Mouse (Mus musculus) kidney, postnatal 0 days (tissue): ENCODE data around the gene Gpr135. TPM values are rescaled to one million over a fixed set of nuclear protein-coding genes. Genes with fewer than 3 reads are reported as not detected.

Source experiments
- ATAC-seq: fragments of 200-750 bp; cut with Nextera tagmentation; replicated peaks from 2 replicates; pipeline ENCODE4 v1.8.0; 2017; ENCODE audit warnings: low read depth, moderate number of reproducible peaks, moderate TSS enrichment, moderate library complexity; ENCODE audit not compliant: low FRiP score
- DNase-seq: peaks from one replicate; pipeline ENCODE4 v3.0.0-alpha.2; 2016; ENCODE audit warnings: low spot score
- H3K27ac ChIP-seq: fragments of 300-500 bp; sonication (generic); 2 replicates; pipeline ENCODE4 v1.5.1; 2014; ENCODE audit warnings: mild to moderate bottlenecking
- H3K27me3 ChIP-seq: fragments of 300-500 bp; sonication (generic); 2 replicates; pipeline ENCODE4 v1.6.1; 2014; ENCODE audit warnings: low read length, mixed read lengths; ENCODE audit not compliant: insufficient read depth
- H3K36me3 ChIP-seq: fragments of 300-500 bp; sonication (generic); 2 replicates; pipeline ENCODE4 v1.6.1; 2014; ENCODE audit warnings: low read length, mixed read lengths; ENCODE audit not compliant: insufficient read depth
- H3K4me1 ChIP-seq: fragments of 300-500 bp; sonication (generic); replicated peaks from 2 replicates; pipeline ENCODE4 v1.6.1; 2014; ENCODE audit warnings: antibody characterized with exemption, low read length, mixed read lengths; ENCODE audit not compliant: insufficient read depth
- H3K4me2 ChIP-seq: fragments of 300-500 bp; sonication (generic); 2 replicates; pipeline ENCODE4 v1.6.1; 2014; ENCODE audit warnings: mild to moderate bottlenecking, low read length, moderate library complexity, mixed read lengths
- H3K4me3 ChIP-seq: fragments of 300-500 bp; sonication (generic); replicated peaks from 2 replicates; pipeline ENCODE4 v1.5.1; 2014; ENCODE audit warnings: low read depth, low read length
- H3K9ac ChIP-seq: fragments of 300-500 bp; sonication (generic); 2 replicates; pipeline ENCODE4 v1.6.1; 2014; ENCODE audit warnings: low read depth, low read length
- H3K9me3 ChIP-seq: fragments of 300-500 bp; sonication (generic); replicated peaks from 2 replicates; pipeline ENCODE4 v1.6.1; 2016; ENCODE audit warnings: low read length, inconsistent platforms, mixed read lengths
- CTCF ChIP-seq: IDR thresholded peaks from 2 replicates; pipeline ENCODE4 v1.5.1; 2016; ENCODE audit warnings: antibody characterized with exemption, low read depth, mild to moderate bottlenecking, moderate library complexity
- WGBS: fragments of 180-500 bp; shearing (Covaris S2); extraction: QIAGEN DNeasy Blood & Tissue Kit; methylation state at CpG from one replicate; pipeline ENCODE4 v1.1.7; 2014; 5-methylcytosine and 5-hydroxymethylcytosine counted together
- polyA plus RNA-seq: library from polyadenylated mRNA; unstranded; fragments of >200 nt; fragmentation: Nextera tagmentation; extraction: Ambion mirVana; gene quantifications from 2 replicates; pipeline ENCODE4 v1.2.1, GENCODE M21; 2015

The Gpr135 gene
- polyA plus RNA-seq, 1 experiment from 2014 or later: 2.3 TPM

DNA sequence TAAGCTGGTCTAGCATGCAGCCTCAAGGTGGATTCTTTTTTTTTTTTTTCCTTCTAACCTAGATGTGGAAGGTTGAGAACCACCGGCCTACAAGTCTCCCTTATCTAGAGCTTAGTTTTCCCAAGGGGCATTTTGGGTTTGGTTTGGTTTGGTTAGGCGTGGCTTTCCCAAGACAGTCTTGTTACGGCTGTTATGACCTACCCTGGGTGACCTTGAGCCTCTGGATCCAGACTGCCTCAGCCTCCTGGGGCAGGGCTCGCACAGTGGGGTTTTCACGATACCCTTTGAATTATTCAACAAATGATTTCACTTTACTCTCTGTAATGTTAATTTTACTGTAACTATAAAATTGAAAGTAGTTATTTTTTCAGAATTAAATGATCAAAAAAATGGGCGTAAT lies 31.9 kb upstream of the Gpr135 start:
- Histone ChIP-seq H3K36me3 (peaks cover 7% of the 10 kb centered on the region; the same call in 1 of the 2 replicates), H3K27ac (no peak overlapping the region), H3K4me3 (no peak overlapping the region), H3K9ac (no peak overlapping the region), H3K9me3 (no peaks in the 10 kb centered on the region), H3K27me3 (no peaks in the 10 kb centered on the region), H3K4me1 (no peaks in the 10 kb centered on the region), H3K4me2 (no peak overlapping the region)
- no peak for TF ChIP-seq CTCF
- WGBS: 83% methylated on average over 6 of the region's 6 CpGs
- ATAC-seq (no peak), DNase-seq (no peak)

DNA sequence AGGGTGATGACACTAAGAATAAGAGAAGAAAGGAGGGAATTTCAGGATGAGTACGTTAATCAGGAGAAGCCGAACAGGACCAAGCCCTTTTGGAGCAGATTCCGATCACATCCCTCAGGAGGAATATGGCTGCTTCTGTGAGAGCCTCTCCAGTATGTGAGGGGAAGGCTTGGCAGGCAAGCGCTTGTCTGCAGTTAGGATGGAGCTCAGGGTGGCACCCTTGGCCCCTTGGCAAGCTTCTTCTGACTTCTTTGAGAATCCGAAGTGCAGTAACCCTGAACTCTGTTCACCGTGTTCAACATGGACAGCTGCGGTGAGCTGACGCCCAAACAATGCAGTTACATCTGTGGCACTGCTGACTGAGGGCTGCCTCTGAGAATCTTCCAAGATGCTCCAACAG lies 26.0 kb upstream of the Gpr135 start:
- Histone ChIP-seq H3K9ac (no peak overlapping the region), H3K4me2 (no peak overlapping the region), H3K27ac (no peak overlapping the region), H3K27me3 (no peaks in the 10 kb centered on the region), H3K4me3 (no peak overlapping the region), H3K9me3 (no peaks in the 10 kb centered on the region), H3K4me1 (no peaks in the 10 kb centered on the region), H3K36me3 (peaks cover 47% of the 10 kb centered on the region)
- ATAC-seq (no peak), DNase-seq (no peak)
- WGBS: 96% methylated on average over 8 of the region's 8 CpGs
- no peak for TF ChIP-seq CTCF

DNA sequence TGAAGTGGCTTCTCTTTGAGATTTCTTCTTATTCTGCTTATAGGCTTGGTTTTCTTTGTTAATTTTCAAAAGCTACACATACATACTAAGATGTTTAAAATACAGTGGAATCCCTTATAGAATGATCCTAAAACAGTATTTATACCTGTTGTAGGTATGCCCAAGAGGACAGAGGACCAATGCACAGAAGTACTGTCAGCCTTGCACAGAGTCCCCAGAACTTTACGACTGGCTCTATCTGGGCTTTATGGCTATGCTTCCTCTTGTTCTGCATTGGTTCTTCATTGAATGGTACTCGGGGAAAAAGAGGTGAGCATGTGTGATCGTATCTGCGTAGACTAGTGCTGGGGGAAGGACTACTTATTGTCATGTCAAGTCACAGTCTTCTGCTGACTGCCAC lies 18.9 kb upstream of the Gpr135 start:
- no peak for DNase-seq
- no peak overlapping the region for H3K4me2 ChIP-seq
- no peak for TF ChIP-seq CTCF
- H3K9ac ChIP-seq: no peak overlapping the region
- H3K36me3 ChIP-seq: peaks cover 22% of the 10 kb centered on the region
- 88% methylated on average over 4 of the region's 4 CpGs for WGBS
- no peaks in the 10 kb centered on the region for H3K27me3 ChIP-seq
- 0 out of 2 replicates have a peak, but pooled peaks cover 3% of the 10 kb centered on the region for H3K4me1 ChIP-seq
- no peak overlapping the region for H3K4me3 ChIP-seq
- H3K9me3 ChIP-seq: no peaks in the 10 kb centered on the region
- no peak for ATAC-seq
- no peak overlapping the region for H3K27ac ChIP-seq

DNA sequence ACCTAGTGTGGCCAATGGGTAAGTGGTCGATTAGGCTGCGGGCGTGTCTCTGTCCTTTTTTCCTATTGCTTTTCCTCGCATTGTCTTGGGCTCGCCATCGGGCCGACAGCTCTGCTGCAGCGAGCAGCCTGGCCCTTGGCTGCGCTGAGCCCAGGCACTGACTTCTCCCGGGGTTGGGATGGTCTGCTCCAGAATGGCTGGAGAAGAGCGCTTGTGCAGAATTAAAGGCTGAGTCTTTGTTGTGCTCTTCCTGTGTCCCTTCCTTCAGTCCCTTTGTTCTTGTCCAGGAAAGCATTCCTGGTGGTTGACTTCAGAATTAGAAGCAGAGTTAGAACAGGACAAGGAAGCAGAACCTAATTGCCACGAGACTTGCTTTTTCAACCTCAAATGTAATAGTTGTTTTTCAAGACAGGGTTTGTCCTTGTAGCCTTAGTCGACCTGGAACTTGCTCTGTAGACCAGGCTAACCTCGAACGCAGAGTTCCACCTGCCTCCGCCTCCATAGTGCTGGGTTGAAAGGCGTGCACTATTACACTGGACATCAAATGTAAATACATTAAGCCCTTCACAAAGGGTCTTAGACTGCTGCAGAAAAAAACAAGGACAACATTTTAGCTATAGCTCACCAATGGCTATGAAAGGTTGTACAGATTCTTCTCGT lies 15.4 kb upstream of the Gpr135 start:
- 1% methylated on average over 18 of the region's 18 CpGs for WGBS
- DNase-seq (no peak), ATAC-seq (no peak)
- Histone ChIP-seq H3K27me3 (no peaks in the 10 kb centered on the region), H3K4me2 (peak overlapping the region; percentile 63), H3K4me3 (peak overlapping the region; percentile 65), H3K27ac (peak overlapping the region; percentile 98), H3K36me3 (no peaks in the 10 kb centered on the region), H3K9me3 (no peaks in the 10 kb centered on the region), H3K9ac (peak overlapping the region; percentile 82), H3K4me1 (0 out of 2 replicates have a peak, but pooled peaks cover 15% of the 10 kb centered on the region)
- TF ChIP-seq CTCF: no peak

DNA sequence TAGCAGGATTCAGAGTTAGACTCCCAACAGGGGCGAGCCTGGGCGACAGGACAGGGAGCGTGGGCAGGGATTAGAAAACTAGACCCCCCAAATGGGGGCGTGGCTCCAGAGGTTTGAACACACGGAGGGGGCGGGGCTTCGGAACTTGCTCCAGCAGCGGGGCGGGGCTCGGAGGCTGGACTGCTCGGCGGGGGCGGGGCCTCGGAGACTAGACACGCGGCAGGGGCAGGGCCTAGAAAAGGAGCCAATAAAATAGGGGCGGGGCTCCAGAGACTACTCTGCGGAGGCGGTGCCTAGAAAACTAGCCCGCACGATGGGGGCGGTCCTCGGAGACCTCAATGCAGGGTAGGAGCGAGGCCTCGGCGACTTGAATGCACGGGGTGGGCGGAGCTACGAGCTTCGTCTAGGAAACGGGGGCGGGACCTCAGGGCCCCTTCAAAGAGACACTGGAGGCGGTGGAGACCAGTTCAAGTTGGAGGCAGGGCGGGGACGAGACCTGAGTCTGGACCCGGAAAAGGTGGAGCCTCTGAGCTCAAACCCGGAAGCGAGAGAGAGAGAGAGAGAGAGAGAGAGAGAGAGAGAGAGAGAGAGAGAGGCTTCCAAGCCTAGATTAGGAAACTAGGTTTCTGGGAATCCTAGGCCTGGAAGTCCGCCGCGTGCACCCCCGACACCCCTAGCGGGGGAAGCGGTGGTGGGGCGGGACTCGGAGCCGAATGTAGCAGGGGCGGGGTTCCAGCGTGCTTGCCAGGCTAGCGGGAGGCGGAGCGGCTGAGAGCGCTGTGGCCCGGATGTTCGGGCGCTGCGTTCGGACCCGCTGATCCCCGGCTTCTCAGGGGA lies 14.6 kb upstream of the Gpr135 start, which contains the start of the genes L3hypdh and Jkamp:
Gene L3hypdh (minus strand): TSS at position 111 of the 837 bp plus-strand sequence.
Gene Jkamp (plus strand): TSS at position 261 of the 837 bp plus-strand sequence.
- Histone ChIP-seq H3K9ac (peak within 1 kb of the TSS; percentile 82), H3K4me2 (peak within 1 kb of the TSS; percentile 76), H3K4me1 (0 out of 2 replicates have a peak, but pooled peaks cover 15% of the 10 kb centered on the region), H3K27me3 (no peaks in the 10 kb centered on the region), H3K27ac (peak within 1 kb of the TSS; percentile 98), H3K9me3 (no peaks in the 10 kb centered on the region), H3K4me3 (peak within 1 kb of the TSS; percentile 65), H3K36me3 (no peaks in the 10 kb centered on the region)
- peak; percentile 100 for DNase-seq
- ATAC-seq: peak; percentile 97
- WGBS: 1% methylated on average over 58 of the region's 60 CpGs
- TF ChIP-seq CTCF: peak; percentile 32

DNA sequence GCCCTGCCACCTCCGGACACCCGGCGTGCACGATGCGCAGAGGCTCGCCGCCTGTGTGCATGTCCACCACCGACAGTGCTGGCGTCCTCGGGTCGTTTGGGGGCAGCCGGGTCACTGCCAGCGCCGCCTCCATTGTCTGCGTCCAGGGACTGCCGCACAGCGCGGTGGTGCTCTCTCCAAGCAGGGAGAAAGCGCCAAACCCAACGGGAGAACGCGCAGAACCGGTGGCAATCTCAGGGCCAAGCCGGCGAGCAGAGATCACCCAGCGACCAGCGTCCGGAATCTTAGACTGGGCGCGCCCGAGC lies 14.1 kb upstream of the Gpr135 start:
- DNase-seq (no peak), ATAC-seq (peak; percentile 26; the same call in 1 of the 2 replicates)
- H3K4me3 ChIP-seq: peak overlapping the region; percentile 65
- H3K27me3 ChIP-seq: no peaks in the 10 kb centered on the region
- peak overlapping the region; percentile 76 for H3K4me2 ChIP-seq
- H3K9me3 ChIP-seq: no peaks in the 10 kb centered on the region
- peak overlapping the region; percentile 87 for H3K27ac ChIP-seq
- under 1% methylated on average over 31 of the region's 31 CpGs for WGBS
- peak overlapping the region; percentile 74 for H3K9ac ChIP-seq
- 0 out of 2 replicates have a peak, but pooled peaks cover 15% of the 10 kb centered on the region for H3K4me1 ChIP-seq
- H3K36me3 ChIP-seq: no peaks in the 10 kb centered on the region
- TF ChIP-seq CTCF: no peak
